Mouse (Mus musculus) cerebellum, adult 9-10 months (tissue): ENCODE data around the gene Higd1c.
A peak's percentile ranks its signal among the peaks of the same experiment; 100 is the strongest.
"Not testable (repeated sequence)": the region's sequence is repeated elsewhere in the genome, so short reads cannot be mapped to it uniquely, and the experiment has no call there.

Source experiments
- DNase-seq: peaks from one replicate; pipeline ENCODE4 v3.0.0; 2022

The Higd1c gene

GRCm38 (mm10) chr15:100365967-100366366 is 1.6 kb downstream of the Higd1c start:
- not testable (repeated sequence) for DNase-seq

GRCm38 (mm10) chr15:100367119-100367518 is 2.8 kb downstream of the Higd1c start:
- DNase-seq: no peak

GRCm38 (mm10) chr15:100375066-100375465 is 10.7 kb downstream of the Higd1c start:
- peak; percentile 63 for DNase-seq

- DNase-seq: not testable (repeated sequence)
These were observed 13.6 kb downstream of the Higd1c start for GRCm38 (mm10) chr15:100377847-100378505.

GRCm38 (mm10) chr15:100379658-100380057 is 15.3 kb downstream of the Higd1c start:
- no peak for DNase-seq

- no peak for DNase-seq
These were observed 15.8 kb downstream of the Higd1c start for GRCm38 (mm10) chr15:100380104-100380503.

GRCm38 (mm10) chr15:100385705-100386104 is 21.4 kb downstream of the Higd1c start:
- no peak for DNase-seq

- no peak for DNase-seq
These were observed 23.3 kb downstream of the Higd1c start for GRCm38 (mm10) chr15:100387544-100388223.

- DNase-seq: no peak
These were observed 24.0 kb downstream of the Higd1c start for GRCm38 (mm10) chr15:100388224-100388835.

- DNase-seq: no peak
These were observed 24.5 kb downstream of the Higd1c start for GRCm38 (mm10) chr15:100388886-100389285.

GRCm38 (mm10) chr15:100391066-100391465 is 26.7 kb downstream of the Higd1c start:
- no peak for DNase-seq

GRCm38 (mm10) chr15:100391599-100391998 is 27.3 kb downstream of the Higd1c start:
- DNase-seq: no peak

- no peak for DNase-seq
These were observed 28.7 kb downstream of the Higd1c start for GRCm38 (mm10) chr15:100393016-100393415.

GRCm38 (mm10) chr15:100395561-100395960 is 31.2 kb downstream of the Higd1c start:
- no peak for DNase-seq

- no peak for DNase-seq
These were observed 36.4 kb downstream of the Higd1c start for GRCm38 (mm10) chr15:100400592-100401250.

- no peak for DNase-seq
These were observed 37.5 kb downstream of the Higd1c start for GRCm38 (mm10) chr15:100401811-100402210.

- DNase-seq: no peak
These were observed 38.0 kb downstream of the Higd1c start for GRCm38 (mm10) chr15:100402347-100402746.

- no peak for DNase-seq
These were observed 38.5 kb downstream of the Higd1c start for GRCm38 (mm10) chr15:100402798-100403197.

GRCm38 (mm10) chr15:100403318-100404000 is 39.1 kb downstream of the Higd1c start:
- no peak for DNase-seq

GRCm38 (mm10) chr15:100406088-100406487 is 41.7 kb downstream of the Higd1c start:
- DNase-seq: no peak

- no peak for DNase-seq
These were observed 46.8 kb downstream of the Higd1c start for GRCm38 (mm10) chr15:100410918-100411672.

GRCm38 (mm10) chr15:100411731-100412130 is 47.4 kb downstream of the Higd1c start:
- no peak for DNase-seq
